Mouse (Mus musculus) brain, embryonic 14.5 days (tissue): Measurements from ENCODE around the gene Ralbp1.

Source experiments
- CTCF ChIP-seq: fragments of 200-500 bp; IDR thresholded peaks from 2 replicates; pipeline ENCODE4 v1.5.1; 2012; ENCODE audit warnings: inconsistent platforms, mild to moderate bottlenecking, moderate library complexity, borderline replicate concordance; ENCODE audit not compliant: insufficient read depth, insufficient read length; ENCODE audit errors: extremely low read depth
- POLR2A ChIP-seq: fragments of 200-500 bp; IDR thresholded peaks from 2 replicates; pipeline ENCODE4 v1.6.1; 2012; ENCODE audit warnings: mild to moderate bottlenecking, inconsistent platforms, borderline replicate concordance; ENCODE audit not compliant: poor library complexity, insufficient read depth, insufficient read length, severe bottlenecking; ENCODE audit errors: extremely low read depth

- TF ChIP-seq POLR2A (no peak), CTCF (no peak)
These were observed 87.2 kb downstream of the Ralbp1 start for GRCm38 (mm10) chr17:65798446-65798845.
